Mouse (Mus musculus): ENCODE data around the gene Tjp2.

DNA sequence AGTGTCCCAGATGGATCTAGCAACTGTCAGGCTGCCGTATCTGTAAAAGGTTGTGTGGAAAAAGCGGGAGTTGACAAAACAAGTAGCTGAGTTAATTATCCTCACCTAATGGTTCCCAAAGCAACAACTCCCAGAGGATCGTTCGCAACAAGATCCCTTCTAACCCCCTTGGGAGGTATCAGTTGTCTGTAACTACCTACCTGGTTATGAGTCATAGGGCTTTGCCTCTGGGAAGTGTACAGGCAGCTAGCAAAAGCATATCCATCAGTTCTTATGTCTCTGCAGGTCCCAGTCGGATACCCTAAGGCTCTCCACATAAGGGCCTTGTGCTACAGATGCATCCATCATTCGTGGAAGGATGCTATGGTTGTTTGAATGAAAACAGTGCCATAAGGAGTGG is 18.5 kb upstream of the Tjp2 start:
- no peak for TF ChIP-seq CTCF (IDR thresholded peaks at IDR 0.05; ENCODE audit: low read depth)
- TF ChIP-seq EP300 (IDR thresholded peaks at IDR 0.05; ENCODE audit: low read depth), result no peak
